Mouse (Mus musculus): ENCODE data around the gene Ran.

DNA sequence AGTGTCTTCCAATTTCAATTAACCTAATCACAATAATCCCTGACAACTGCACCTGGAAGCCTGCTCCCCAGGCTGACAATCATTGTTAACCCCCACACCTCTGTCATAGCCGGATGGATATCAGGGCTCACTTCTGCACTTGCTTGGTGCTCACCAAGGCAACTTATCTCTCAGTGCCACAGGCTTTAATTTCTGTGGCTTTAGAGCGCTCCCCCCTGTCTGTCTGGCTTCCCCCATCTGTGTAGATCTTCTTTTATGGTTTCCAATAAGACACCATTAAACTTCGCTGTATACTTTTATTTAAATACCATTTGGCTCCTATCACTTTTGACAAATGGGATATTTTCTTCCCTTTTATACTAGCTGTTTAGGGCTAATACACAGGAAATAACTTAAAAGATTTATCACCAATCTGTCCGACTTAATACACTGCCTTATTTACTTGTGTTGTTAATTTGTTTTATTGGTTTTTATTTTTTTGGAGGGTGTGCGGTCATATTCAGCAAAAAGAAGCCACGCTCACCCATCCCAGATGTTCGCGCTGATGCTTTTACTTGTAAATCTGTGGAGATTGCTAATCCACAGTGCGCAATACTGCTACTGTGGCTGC is 34.9 kb downstream of the Ran start:
- TF ChIP-seq CTCF (IDR thresholded peaks at IDR 0.05; ENCODE audit: control insufficient read depth, insufficient read depth, low read length) (no peak), POLR2A (IDR thresholded peaks at IDR 0.05; ENCODE audit: borderline replicate concordance, control insufficient read depth, low read depth, low read length) (no peak)
